Mouse (Mus musculus): Measurements from ENCODE around the gene Ubl7. TPM values are rescaled to one million over a fixed set of nuclear protein-coding genes. Genes with fewer than 3 reads are reported as not detected.
"Not testable (repeated sequence)": the region's sequence is repeated elsewhere in the genome, so short reads cannot be mapped to it uniquely, and the experiment has no call there.

Gene Ubl7
- 100 to 1,000 TPM in 1 of 2 experiments, 10 to 100 TPM in 1; 94.3 to 102 TPM for total RNA-seq (2021)

DNA sequence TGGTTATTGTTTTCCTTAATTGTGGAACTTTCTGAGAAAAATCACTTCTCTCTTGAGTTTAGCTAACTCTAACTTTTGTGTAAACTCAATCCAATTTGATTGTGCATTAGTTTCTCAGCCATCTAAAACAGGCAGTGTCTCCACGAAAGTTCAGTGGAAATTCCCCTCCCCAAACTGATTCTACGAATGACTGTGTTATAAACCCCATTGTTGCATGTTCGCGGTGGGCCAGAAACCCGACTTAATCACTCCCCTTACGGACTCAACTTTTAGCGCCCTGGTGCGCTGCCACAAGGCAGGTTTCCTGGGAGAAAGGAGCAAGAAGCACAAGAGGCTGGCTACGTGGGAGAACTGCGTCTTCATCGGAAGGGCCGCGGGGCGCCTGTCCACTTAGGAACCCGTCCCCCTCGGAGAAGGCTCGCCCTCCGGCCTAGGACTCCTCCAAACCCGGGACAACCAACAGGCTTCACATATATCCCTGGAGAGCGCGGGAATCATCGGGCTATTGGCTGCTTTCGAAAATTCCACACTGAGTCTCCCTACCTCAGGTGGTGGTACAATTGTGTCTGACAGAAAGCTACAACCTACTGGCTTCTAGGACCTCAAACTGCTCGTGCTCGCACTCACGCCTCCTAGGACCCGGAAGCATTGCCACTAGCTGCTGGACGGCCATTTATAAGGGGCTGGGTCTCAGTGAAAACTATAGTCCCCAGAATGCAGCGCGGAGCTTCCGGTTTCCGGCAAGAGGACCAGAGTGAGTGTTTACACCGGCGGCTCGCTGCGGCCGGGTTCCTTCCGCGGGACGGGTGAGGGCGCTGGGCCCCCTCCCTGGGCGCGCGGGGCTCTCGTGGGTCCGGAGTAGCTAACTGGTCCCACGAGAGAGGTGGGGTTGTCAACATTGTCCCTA is at the start of gene Ubl7:
Ubl7 (plus strand) TSS at position 726 of the 907 bp plus-strand sequence.
- DNase-seq: peak; percentile 90 to 91

DNA sequence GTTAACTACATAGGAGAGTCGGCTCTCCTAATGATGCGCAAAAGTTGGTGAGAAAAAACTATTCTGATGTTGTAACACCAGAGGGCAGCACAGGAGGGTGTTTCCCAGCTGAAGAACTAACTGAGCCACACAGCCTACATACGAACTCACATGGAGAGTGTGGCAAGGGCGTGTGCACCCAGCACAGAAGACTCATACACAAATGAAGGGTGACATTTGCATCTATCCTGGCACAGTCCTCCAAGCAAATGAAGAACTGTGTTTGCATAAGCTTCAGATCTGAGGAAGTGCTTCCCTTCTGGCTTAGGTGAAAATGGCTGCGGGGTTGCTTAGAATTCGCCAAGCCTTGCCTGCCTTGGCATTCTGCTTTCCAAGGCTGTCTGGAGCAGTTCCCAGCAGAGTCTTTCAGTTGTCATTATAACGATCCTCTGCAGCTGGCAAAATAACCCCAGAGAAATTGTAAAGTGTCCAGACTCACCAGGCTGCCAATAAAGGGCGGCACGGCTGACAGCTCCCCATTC is 48.8 kb upstream of the Ubl7 start:
- DNase-seq: peak; percentile 59 to 60

DNA sequence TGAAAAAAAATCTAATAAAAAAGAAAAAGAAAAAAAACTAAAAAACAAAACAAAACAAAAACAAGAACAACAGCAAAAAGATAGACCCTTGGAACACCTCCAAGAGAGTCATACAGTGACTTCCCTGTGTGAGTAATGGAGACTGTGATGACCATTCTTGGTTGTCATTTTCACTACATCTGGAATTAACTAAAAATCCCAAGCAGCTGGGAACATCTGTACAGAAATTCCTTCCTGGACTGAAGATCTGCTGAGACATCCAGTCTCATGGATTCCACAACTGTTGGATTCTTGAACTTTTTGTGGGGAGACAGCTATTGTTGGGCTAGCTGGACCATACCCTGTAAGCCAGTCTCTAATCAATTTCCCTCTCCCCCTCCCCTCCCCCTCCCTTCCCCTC is 46.4 kb upstream of the Ubl7 start:
- DNase-seq: no peak

DNA sequence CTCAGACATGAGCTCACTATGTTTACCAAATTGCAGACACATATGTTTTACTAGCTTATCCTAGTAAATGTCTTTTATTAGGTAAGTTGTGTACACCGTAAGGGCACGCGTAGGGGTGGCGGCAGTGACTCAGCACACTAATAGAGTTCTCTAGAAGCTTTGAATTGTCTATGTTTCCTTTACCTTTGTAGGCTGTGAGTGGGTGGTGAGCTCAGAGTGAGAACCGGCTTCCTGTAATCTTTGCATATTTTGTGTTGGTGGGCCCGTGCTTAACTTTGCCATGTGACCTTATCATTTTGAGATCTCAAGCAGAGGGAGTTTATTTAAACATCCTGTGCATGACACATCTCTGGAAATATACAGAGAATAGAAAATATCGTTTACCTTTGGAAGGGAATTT is 44.2 kb upstream of the Ubl7 start:
- no peak for DNase-seq

DNA sequence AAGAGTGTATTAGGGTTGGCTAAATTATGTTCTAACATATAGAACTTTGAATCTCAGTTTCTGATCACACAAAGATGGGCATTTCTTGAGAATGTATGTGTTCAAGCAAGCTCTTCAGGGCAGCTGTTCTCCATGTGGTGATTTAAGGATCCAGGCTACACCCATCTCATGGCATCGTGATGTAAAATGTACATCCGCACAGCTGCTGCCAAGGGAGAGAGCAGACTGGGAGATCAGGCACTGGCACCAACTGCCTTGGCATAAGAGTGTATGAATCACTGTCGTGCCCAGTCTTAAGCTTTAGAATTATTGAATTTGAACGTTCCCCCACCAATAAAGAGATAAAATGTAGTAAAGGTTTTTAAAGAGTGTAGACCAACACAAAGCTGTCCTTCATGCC is 43.5 kb upstream of the Ubl7 start:
- DNase-seq: no peak

DNA sequence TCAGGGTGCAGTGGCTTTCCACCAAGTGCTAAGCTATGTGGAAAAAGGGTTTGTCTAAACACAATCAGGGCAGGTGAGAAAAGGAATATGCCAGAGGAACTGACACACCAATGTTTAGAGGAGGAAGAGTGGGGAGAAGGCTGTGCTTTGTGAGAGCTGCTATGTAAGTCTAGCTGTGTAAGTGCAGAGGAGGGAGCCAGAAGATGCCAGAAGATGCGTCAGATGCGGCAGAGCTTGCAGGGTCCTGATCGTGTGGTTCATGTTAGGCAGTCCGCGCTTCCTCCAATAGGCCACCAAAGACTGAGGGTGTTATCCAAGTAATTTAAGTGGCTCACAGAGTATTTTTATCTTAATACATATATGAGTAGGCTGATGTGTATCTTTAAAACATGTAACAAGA is 42.9 kb upstream of the Ubl7 start:
- DNase-seq: no peak

DNA sequence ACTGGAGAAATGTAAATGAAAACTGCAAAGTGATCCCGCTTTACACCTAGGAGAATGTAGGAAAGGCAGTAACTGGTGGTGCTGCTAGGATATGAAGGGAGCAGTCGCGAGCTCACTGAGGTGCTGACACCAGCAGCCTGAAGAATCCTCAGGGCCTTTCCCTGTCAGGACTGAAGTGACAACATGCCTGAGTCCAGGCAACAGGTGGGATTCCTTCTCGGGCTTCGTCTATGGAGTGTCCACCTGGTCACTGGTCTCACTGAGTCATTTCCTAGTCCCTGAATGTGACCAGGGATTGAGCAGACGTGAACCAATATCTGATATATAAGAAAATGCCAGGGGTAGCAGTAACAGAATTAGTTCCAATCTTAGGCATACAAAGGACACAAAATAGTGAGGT is 42.0 kb upstream of the Ubl7 start:
- no peak for DNase-seq

DNA sequence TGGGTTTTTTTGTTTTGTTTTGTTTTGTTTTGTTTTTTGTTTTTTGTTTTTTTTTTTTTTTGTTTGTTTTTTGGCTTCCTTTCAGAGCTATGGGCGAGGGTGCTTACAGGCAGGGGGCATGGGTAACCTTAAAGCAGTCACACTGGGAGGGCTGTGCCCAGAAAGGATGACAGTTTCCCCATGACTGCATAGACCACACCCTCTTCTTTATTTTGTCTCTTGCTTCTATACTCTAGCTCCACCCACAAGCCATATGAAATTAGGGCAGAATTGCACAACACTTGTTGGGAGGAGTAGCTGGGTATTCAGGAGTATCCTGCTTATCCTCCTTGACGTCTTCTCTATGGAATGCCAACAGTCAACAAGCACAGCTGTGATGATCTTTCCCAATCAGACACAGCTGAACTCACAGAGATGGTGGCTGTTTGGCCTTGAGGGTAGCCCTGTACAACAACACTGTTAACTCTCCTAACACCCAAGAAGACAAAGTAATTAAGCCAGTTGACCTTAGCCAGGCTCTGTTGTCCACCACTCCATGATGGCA is 40.4 kb upstream of the Ubl7 start:
- DNase-seq: no peak

DNA sequence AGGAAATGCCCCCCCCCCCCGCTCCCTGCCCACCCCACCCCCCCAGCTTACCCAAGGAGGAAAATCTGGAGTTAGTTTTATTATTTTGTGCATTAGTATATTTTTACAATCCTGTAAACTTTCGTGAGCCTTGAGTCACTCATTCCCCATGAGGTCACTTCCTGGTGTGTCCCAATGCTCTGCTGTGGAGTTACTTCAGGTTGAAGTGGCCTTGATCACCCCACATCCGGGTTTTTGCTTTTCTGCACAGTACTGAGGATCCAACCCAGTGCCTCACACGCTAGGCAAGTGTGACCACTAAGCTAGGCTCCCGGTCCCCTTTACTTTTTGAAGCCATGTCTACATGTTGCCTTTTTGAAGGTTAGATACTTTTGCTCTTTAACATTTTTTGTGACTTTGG is 36.6 kb upstream of the Ubl7 start:
- DNase-seq: no peak

DNA sequence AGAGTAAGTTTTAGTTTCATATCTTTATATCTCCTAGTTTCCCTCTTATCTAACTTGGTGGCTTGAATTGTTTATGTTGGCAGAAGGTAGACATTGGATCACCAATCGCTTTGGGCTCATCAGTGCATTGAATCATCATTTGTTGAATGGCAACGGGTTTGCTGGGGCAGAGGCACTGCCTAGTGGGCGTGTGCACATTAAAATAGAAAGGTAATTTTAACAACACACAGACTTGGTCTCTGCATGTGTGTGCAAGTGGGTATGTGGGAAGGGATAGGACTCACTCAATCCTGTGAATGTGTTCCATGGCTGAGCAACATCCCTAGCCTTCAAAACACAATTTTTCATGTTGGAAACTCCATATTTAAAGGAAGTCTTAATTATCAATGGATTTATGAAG is 35.8 kb upstream of the Ubl7 start:
- DNase-seq: no peak

DNA sequence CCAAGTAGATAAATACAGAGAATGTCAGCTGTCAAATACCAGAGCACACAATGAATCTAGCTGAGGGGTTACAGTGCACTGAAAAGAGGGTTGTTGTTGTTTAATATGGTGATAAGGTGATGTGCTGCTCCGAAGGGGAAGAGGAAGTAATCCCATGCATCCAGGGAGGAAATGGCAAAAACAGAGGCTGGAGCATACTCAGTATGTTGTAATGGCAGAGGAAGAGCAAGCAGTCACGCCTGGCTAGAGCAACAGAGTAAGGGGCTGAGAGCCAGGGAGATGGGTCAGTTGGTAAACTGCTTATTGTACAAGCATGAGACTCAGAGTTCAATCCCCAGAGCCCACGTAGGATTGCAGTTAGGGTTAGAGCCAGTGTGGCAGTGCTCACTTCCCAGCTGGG is 31.6 kb upstream of the Ubl7 start:
- DNase-seq: no peak

DNA sequence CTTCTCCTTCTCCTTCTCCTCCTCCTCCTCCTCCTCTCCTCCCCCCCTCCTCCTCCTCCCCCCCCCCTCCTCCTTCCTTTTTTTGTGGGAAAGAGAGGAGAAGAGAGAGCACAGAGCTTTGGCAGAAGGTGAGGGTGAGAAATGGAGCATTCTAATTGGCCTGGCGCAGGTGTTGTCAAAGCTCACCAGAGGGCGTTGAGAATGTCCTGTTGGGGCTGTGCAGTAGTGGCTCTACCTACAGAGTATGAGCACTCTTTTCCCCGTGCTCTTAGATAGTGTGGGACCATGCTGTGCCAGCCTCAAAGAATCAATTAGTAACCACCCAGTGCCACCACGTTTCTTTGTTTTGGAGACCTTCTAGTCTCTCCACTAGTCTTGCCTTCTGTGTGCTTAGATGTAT is 30.5 kb upstream of the Ubl7 start:
- no peak for DNase-seq

DNA sequence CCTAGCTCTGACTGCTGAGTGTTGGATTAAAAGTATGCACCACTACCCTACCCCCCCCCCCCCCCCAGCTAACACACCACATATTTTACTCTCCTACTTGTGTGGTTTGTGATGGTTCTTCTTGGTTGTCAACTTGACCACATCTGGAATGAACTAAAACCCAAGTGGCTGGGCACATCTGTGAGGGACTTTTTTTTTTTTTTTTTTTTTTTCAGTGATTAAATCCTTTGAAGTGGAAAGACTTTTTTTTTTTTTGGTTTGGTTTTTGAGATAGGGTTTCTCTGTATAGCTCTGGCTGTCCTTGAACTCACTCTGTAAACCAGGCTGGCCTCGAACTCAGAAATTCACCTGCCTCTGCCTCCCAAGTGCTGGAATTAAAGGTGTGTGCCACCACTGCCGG is 29.0 kb upstream of the Ubl7 start:
- DNase-seq: not testable (repeated sequence)

DNA sequence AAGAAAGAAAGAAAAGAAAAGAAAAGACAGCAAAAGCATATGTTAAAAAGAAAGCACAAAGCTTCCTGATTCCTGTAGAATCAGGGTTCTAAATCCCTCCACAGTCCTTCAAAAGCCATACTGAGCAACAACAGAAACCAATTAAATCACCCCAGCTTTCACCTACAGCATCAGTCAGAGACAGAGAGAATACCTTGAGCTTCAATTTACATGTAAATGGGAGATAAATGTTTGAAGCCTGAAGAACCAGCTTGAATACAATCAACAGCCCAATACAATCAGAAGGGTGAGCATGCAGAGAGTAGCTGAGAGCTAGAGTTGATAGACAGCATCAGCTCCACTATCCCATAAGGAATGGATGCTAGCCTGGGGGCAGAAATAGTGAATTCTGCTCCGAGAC is 27.4 kb upstream of the Ubl7 start:
- no peak for DNase-seq

DNA sequence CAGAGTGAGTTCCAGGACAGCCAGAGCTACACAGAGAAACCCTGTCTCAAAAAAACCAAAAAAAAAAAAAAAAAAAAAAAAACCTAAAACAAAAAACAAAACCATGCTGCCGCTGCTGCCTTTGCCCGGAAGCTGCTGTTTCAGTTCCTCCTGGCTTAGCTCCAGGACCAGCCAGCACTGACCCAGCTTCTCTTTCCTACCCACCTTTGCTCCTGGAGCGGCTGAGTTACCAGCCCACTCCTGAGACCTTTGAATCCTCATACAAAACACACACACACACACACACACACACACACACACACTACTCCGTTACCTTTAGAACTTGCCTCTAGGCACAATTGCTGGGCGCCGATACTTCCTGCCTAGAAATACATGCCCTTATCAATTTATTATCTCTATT is 22.7 kb upstream of the Ubl7 start:
- no peak for DNase-seq

DNA sequence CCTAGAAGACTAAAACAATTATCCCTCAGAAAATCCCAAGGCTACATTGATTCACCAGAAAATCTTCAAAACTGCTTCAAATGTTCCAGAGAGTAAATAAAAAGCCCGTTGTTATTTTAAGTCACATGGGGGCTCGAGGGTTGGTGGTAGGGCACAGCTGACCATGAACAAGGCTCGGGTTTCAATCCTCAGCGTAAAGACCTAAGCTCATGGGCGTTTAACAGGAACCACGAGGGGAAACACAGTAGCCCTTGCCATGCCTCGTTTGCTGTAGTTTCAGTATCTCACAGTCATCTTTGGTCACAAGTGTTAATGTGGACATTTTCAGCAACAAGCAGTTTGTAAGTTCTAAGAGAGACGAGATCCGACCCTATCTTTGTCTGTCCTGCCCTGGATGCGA is 10.3 kb upstream of the Ubl7 start:
- DNase-seq: no peak

DNA sequence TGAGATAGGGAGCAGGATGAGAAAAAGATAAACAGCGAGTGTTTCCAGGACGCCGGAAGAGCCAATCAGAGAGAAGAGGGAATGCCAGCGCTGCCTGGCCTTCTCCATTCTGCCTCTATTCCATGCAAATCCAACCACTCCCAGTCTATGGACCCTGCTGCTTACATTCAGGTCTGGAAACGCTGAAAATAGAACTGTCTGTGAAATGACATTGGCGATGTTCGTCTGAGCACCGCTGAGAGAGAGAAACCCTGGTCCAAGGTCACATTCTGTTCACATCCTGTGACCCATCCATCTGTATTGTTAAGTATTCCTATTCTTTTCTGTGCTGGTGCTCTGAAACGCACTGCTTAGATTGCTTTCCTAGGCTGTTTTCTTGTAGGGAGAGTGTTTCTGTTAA is 9.6 kb upstream of the Ubl7 start:
- no peak for DNase-seq

DNA sequence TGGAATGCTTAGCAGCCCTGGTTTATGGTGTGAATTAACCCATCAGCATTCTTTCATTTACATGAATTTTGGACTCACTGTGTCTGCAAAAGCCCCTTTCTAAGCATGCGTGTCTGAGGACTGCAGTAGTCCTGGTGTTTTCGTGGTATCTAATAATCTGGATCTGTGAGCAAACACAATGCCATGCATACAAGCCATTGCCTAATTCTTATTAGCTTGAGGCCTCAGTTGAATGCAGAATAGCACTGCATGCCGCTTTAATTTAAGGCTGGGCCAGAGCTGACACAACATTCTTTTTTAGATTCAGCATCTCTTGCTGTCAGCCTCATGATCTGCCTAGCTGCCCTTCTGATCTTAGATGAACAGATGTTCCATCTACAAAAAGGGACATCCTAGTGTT is 9.2 kb upstream of the Ubl7 start:
- DNase-seq: no peak

DNA sequence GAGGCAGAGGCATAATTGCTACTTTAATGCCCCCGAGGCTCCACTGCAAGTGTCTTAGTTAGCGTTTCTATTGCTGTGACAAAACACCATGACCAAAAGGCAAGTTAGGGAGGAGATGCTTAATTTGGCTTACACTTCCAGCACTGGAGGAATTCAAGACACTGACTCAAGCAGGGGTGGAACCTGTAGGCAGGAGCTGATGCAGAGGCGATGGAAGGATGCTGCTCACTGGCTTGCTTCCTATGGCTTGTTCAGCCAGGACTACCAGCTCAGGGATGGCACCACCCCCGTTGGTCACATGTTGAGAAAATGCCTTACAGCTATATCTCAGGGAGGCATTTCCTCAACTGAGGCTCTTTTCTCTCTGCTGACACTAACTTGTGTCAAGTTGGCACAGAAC is 8.6 kb upstream of the Ubl7 start:
- DNase-seq: no peak

DNA sequence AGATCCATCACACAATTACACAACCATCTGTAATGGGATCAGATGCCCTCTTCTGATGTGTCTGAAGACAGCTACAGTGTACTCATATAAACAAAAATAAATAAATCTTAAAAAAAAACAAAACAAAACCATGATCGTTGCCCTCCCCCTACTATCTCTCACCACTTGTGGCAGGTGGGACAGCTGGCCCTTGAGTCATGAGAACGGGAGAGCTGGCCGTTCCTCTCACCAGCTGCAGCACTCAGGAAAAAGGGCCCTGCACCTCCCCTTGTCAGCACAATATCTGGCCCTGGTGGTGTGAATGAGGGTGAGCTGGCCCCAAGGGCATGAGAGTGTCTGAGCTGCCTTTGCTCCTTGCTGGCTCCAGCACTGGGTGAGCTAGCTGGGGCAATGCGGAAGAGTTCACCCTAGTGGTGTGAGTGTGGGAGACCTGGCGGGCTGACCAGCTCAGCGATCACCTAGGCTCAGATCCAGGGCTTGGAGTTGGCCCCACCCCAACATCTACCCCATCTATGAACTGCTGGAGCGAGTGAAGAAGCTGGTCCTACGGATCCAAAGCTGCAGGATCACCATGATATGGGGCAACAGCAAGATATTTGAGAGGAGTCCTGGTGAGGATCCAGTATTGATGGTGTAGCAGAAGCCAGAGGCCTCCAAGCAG is 7.1 kb upstream of the Ubl7 start:
- no peak for DNase-seq

DNA sequence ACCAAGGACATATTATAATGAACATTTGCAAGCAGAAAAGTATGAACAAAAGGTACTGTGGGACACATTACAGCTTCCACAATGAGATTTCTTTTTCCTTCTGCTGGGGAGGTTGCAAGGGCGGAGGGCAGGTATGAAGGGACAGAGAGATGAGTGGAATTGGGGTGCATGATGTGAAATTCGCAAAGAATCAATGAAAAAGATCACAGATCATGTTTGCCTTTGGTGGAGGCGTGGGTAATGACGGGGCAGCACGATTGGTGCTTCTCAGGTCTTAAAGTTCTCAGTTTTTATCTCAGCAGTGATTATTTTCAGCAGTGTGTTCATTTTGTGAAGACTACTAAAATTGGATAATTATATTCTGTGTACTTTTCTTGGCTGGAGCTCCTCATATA is 6.5 kb upstream of the Ubl7 start:
- DNase-seq: no peak

DNA sequence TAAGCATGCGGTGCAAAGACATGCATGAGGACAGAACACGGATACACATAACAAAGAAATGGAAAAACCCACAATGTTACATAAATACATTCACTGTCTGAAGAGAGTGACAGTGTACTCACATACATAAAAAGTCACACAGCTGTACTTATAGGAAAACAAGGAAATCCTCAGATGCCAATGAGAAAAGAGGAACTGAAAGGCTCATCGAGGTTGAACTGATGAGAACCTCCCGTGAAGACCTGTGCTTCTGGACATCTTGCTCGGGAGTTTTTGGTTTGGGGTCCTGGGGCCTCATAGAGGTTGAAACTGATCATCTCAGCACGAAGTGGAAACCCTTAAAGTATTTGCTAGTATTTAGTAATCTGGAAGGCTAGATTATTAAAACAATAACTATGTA is 3.6 kb upstream of the Ubl7 start:
- no peak for DNase-seq

DNA sequence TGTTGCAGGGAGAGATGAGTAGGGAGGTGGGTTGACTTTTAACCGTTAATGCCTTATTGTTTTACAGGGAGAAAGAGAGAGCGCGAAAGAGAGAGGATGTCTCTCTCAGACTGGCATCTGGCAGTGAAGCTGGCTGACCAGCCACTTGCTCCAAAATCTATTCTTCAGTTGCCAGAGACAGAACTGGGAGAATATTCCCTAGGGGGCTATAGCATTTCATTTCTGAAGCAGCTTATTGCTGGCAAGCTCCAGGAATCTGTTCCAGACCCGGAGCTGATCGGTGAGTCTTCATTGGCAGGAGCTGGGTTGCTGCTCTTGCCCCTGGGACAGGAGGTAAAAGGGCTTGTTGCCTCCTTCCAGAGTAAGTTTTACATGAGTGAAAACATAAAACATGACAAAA is 1.8 kb downstream of the Ubl7 start:
- DNase-seq: no peak
